Mouse (Mus musculus) frontal cortex, postnatal 25 days (tissue): Measurements from ENCODE around the gene Zrsr2.

Experiments
- DNase-seq, 2 experiments: peaks; one replicate each; pipeline ENCODE4 v3.0.0; 2022; ENCODE audit warnings: low spot score in 2 of 2

The Zrsr2 gene

GRCm38 (mm10) chrX:163885539-163885981 is 72.9 kb downstream of the Zrsr2 start:
- DNase-seq, result no peak
